Mouse (Mus musculus) C2C12 (cell line): Measurements from ENCODE around the gene Oprm1. TPM values are rescaled to one million over a fixed set of nuclear protein-coding genes. Genes with fewer than 3 reads are reported as not detected.

Experiments
- H3K27me3 ChIP-seq: one replicate; pipeline ENCODE4 v1.6.1; 2011; ENCODE audit not compliant: control insufficient read depth, insufficient read depth, insufficient read length
- H3K36me3 ChIP-seq: one replicate; pipeline ENCODE4 v1.6.1; 2011; ENCODE audit not compliant: control insufficient read depth, insufficient read depth
- H3K4me3 ChIP-seq: one replicate; pipeline ENCODE4 v1.5.1; 2011; ENCODE audit warnings: mild to moderate bottlenecking, control low read depth; ENCODE audit not compliant: poor library complexity, insufficient read depth, severe bottlenecking
- H3K79me2 ChIP-seq: one replicate; pipeline ENCODE4 v1.6.1; 2011; ENCODE audit not compliant: control insufficient read depth, insufficient read depth
- H3K79me3 ChIP-seq: one replicate; pipeline ENCODE4 v1.6.1; 2011; ENCODE audit warnings: low read depth, control low read depth
- H3ac ChIP-seq: one replicate; pipeline ENCODE3; 2011; ENCODE audit warnings: low read depth; ENCODE audit not compliant: control insufficient read depth, insufficient read length
- CEBPB ChIP-seq: IDR thresholded peaks from one replicate; pipeline ENCODE4 v1.6.1; 2011; ENCODE audit warnings: low read depth, mild to moderate bottlenecking, control low read depth, moderate library complexity
- CTCF ChIP-seq: IDR thresholded peaks from one replicate; pipeline ENCODE4 v1.5.1; 2011; ENCODE audit not compliant: control insufficient read depth, insufficient read depth, insufficient read length
- FOSL1 ChIP-seq: IDR thresholded peaks from one replicate; pipeline ENCODE4 v1.8.0; 2011; ENCODE audit warnings: mild to moderate bottlenecking, low read length; ENCODE audit not compliant: poor library complexity, insufficient read depth, severe bottlenecking
- MAX ChIP-seq: IDR thresholded peaks from one replicate; pipeline ENCODE4 v1.6.1; 2011; ENCODE audit warnings: mild to moderate bottlenecking, control low read depth
- MYOD1 ChIP-seq: IDR thresholded peaks from one replicate; pipeline ENCODE4 v1.6.1; 2011; ENCODE audit warnings: low read depth; ENCODE audit not compliant: control insufficient read depth, insufficient read length
- MYOG ChIP-seq: IDR thresholded peaks from one replicate; pipeline ENCODE4 v1.6.1; 2011; ENCODE audit not compliant: control insufficient read depth, insufficient read length; ENCODE audit errors: extremely low read depth
- USF1 ChIP-seq: IDR thresholded peaks from one replicate; pipeline ENCODE4 v1.6.1; 2011; ENCODE audit warnings: low read depth, mild to moderate bottlenecking, control low read depth, moderate library complexity
- polyA plus RNA-seq: library from polyadenylated mRNA; unstranded; fragments of >200 nt; fragmentation: generic; extraction: Trizol; gene quantifications from one replicate; pipeline ENCODE4 v1.2.1, GENCODE M21; 2012; ENCODE audit warnings: missing spikeins

Gene Oprm1
- polyA plus RNA-seq, 1 experiment, result not detected

DNA sequence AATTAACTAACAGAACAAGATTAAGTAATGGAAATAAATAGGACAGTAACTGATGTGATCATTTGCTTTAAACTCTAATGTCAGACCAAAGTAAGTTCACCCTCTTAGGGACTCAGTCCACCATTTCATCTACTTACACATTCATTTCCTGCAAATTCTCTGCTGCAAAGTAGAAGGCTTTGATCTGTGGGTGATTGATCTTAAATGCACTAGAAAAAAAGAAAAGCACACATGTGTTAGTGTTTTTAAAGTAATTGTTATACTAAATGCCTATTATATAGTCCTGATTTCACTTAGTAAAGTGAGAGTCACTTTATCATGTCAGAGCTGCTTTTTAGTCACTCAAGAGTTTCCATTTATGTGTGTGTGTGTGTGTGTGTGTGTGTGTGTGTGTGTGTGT lies 196.2 kb downstream of the Oprm1 start:
- Histone ChIP-seq H3K27me3 (no peaks in the 10 kb centered on the region), H3ac (no peak overlapping the region), H3K79me2 (no peaks in the 10 kb centered on the region), H3K4me3 (no peak overlapping the region), H3K36me3 (no peaks in the 10 kb centered on the region), H3K79me3 (no peaks in the 10 kb centered on the region)
- TF ChIP-seq CEBPB, result no peak
- no peak for TF ChIP-seq USF1
- TF ChIP-seq MYOG, result no peak
- TF ChIP-seq FOSL1, result no peak
- no peak for TF ChIP-seq MAX
- TF ChIP-seq CTCF, result no peak

GRCm38 (mm10) chr10:6956357-6956756 lies 198.1 kb downstream of the Oprm1 start:
- H3K79me3 ChIP-seq, result no peaks in the 10 kb centered on the region
- H3ac ChIP-seq, result no peak overlapping the region
- H3K36me3 ChIP-seq, result no peaks in the 10 kb centered on the region
- H3K27me3 ChIP-seq, result no peaks in the 10 kb centered on the region
- H3K79me2 ChIP-seq, result no peaks in the 10 kb centered on the region
- no peak overlapping the region for H3K4me3 ChIP-seq
- TF ChIP-seq MYOD1, result no peak
- TF ChIP-seq MAX, result no peak
- TF ChIP-seq CTCF, result no peak
- TF ChIP-seq MYOG, result no peak
- no peak for TF ChIP-seq USF1
- TF ChIP-seq FOSL1, result no peak
- no peak for TF ChIP-seq CEBPB

GRCm38 (mm10) chr10:6958791-6959190 lies 200.5 kb downstream of the Oprm1 start:
- Histone ChIP-seq H3K27me3 (no peaks in the 10 kb centered on the region), H3ac (no peak overlapping the region), H3K79me2 (no peaks in the 10 kb centered on the region), H3K36me3 (no peaks in the 10 kb centered on the region), H3K79me3 (no peaks in the 10 kb centered on the region), H3K4me3 (no peak overlapping the region)
- no peak for TF ChIP-seq MYOG
- TF ChIP-seq MYOD1, result no peak
- no peak for TF ChIP-seq USF1
- no peak for TF ChIP-seq CTCF
- no peak for TF ChIP-seq CEBPB
- no peak for TF ChIP-seq MAX

DNA sequence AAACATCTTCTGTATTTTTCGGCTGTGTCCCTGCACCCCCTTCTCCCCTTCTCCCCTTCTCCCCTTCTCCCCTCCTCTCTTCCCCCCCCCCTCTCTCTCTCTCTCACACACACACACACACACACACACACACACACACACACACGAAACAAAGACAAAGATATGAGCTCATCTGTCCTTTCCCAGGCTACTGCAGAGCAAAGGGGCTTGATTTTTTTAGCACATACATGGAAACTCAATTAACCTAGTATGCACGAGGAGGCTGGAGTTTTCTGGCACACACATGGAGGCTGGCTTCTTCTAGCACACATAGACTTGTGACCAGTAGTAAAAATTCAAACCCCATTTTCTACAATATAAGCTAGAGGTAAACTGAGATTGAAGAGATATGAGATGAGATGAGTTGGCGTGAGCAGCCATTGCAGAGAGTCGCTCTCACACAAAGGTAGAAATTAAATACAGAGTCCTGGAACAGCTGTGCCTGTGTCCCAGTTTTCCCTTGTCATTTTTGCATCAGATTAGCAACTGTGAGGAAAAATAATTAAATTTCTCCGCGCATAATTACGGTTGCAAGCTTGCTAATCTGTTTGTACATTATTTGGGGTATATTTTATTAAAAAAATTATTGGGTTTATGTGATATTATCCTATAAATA lies 209.4 kb downstream of the Oprm1 start:
- TF ChIP-seq CTCF, result no peak
- TF ChIP-seq MYOD1, result no peak
- TF ChIP-seq CEBPB, result no peak
- no peaks in the 10 kb centered on the region for H3K79me2 ChIP-seq
- no peak overlapping the region for H3K4me3 ChIP-seq
- H3K79me3 ChIP-seq, result no peaks in the 10 kb centered on the region
- no peak overlapping the region for H3ac ChIP-seq
- no peaks in the 10 kb centered on the region for H3K27me3 ChIP-seq
- no peaks in the 10 kb centered on the region for H3K36me3 ChIP-seq

- Histone ChIP-seq H3K27me3 (no peaks in the 10 kb centered on the region), H3ac (no peak overlapping the region), H3K79me3 (no peaks in the 10 kb centered on the region), H3K36me3 (no peaks in the 10 kb centered on the region), H3K79me2 (no peaks in the 10 kb centered on the region), H3K4me3 (no peak overlapping the region)
- TF ChIP-seq MAX (no peak), CTCF (no peak), FOSL1 (no peak), MYOD1 (no peak), MYOG (no peak), CEBPB (no peak), USF1 (no peak)
Measured at GRCm38 (mm10) chr10:6968334-6968733, 210.0 kb downstream of the Oprm1 start.

GRCm38 (mm10) chr10:6977843-6978242 lies 219.5 kb downstream of the Oprm1 start:
- Histone ChIP-seq H3ac (no peak overlapping the region), H3K27me3 (no peaks in the 10 kb centered on the region), H3K4me3 (no peak overlapping the region), H3K79me3 (no peaks in the 10 kb centered on the region), H3K36me3 (no peaks in the 10 kb centered on the region), H3K79me2 (no peaks in the 10 kb centered on the region)
- TF ChIP-seq CEBPB, result no peak
- no peak for TF ChIP-seq MYOG
- TF ChIP-seq CTCF, result no peak
- no peak for TF ChIP-seq USF1
- TF ChIP-seq FOSL1, result no peak
- no peak for TF ChIP-seq MYOD1
- no peak for TF ChIP-seq MAX
